Mouse (Mus musculus) yolk sac, embryonic 10.5 days (tissue): ENCODE measurements around the gene Slc2a10.
A peak's percentile ranks its signal among the peaks of the same experiment; 100 is the strongest.

Experiments used
- DNase-seq: peaks from one replicate; pipeline ENCODE4 v3.0.0-alpha.2; 2017; ENCODE audit warnings: low spot score

Slc2a10 gene

GRCm38 (mm10) chr2:165503259-165504203 lies at the start of gene Slc2a10:
Gene Slc2a10 (plus strand): TSS chr2:165503787.
- DNase-seq, result peak; percentile 54

GRCm38 (mm10) chr2:165456710-165457109 lies 46.9 kb upstream of the Slc2a10 start:
- DNase-seq, result no peak

- peak; percentile 80 for DNase-seq
Measured at GRCm38 (mm10) chr2:165458189-165458588, 45.4 kb upstream of the Slc2a10 start.

- peak; percentile 89 for DNase-seq
Measured at GRCm38 (mm10) chr2:165459663-165460062, 43.9 kb upstream of the Slc2a10 start.

- DNase-seq, result peak; percentile 78
Measured at GRCm38 (mm10) chr2:165467824-165468452, 35.6 kb upstream of the Slc2a10 start.

- DNase-seq, result peak; percentile 42
Measured at GRCm38 (mm10) chr2:165470167-165470566, 33.4 kb upstream of the Slc2a10 start.

- no peak for DNase-seq
Measured at GRCm38 (mm10) chr2:165471943-165472342, 31.6 kb upstream of the Slc2a10 start.

GRCm38 (mm10) chr2:165473003-165473402 lies 30.6 kb upstream of the Slc2a10 start, which contains the start of gene Slc13a3:
Gene Slc13a3 (minus strand): TSS chr2:165473230.
- DNase-seq, result peak; percentile 51

- DNase-seq, result no peak
Measured at GRCm38 (mm10) chr2:165475412-165475811, 28.2 kb upstream of the Slc2a10 start.

GRCm38 (mm10) chr2:165475850-165476249 lies 27.7 kb upstream of the Slc2a10 start:
- DNase-seq, result no peak

GRCm38 (mm10) chr2:165482003-165482402 lies 21.6 kb upstream of the Slc2a10 start:
- no peak for DNase-seq

- no peak for DNase-seq
Measured at GRCm38 (mm10) chr2:165484152-165484551, 19.4 kb upstream of the Slc2a10 start.

GRCm38 (mm10) chr2:165485826-165486225 lies 17.8 kb upstream of the Slc2a10 start:
- DNase-seq, result no peak

- no peak for DNase-seq
Measured at GRCm38 (mm10) chr2:165486401-165486800, 17.2 kb upstream of the Slc2a10 start.

- DNase-seq, result peak; percentile 39
Measured at GRCm38 (mm10) chr2:165486881-165487535, 16.6 kb upstream of the Slc2a10 start.

- DNase-seq, result peak; percentile 83
Measured at GRCm38 (mm10) chr2:165492648-165493553, 10.7 kb upstream of the Slc2a10 start, which contains the start of gene Trp53rka. Gene Trp53rka (minus strand): TSS chr2:165493324.

- peak; percentile 20 for DNase-seq
Measured at GRCm38 (mm10) chr2:165493587-165494210, 9.9 kb upstream of the Slc2a10 start.

GRCm38 (mm10) chr2:165494495-165494894 lies 9.1 kb upstream of the Slc2a10 start:
- DNase-seq, result no peak

GRCm38 (mm10) chr2:165496251-165496650 lies 7.3 kb upstream of the Slc2a10 start:
- DNase-seq, result no peak

GRCm38 (mm10) chr2:165497706-165498275 lies 5.8 kb upstream of the Slc2a10 start:
- no peak for DNase-seq
